Mouse (Mus musculus) layer of hippocampus, postnatal 36 days (tissue): Measurements from ENCODE around the gene Gabarap. TPM values are rescaled to one million over a fixed set of nuclear protein-coding genes. Genes with fewer than 3 reads are reported as not detected.
"Not testable (repeated sequence)": the region's sequence is repeated elsewhere in the genome, so short reads cannot be mapped to it uniquely, and the experiment has no call there.

Source experiments
- DNase-seq, 2 experiments: peaks; one replicate each; pipeline ENCODE4 v3.0.0; 2022
- total RNA-seq, 2 experiments: library from RNA; stranded (reverse); gene quantifications; 2 replicates each; pipeline ENCODE4 v1.2.3; 2021

Gene Gabarap
- total RNA-seq, 2 experiments from 2014 or later, result 232 to 236 TPM

GRCm38 (mm10) chr11:70000396-70000898, 9.5 kb downstream of the Gabarap start, which contains the start of gene Dvl2:
Gene Dvl2 (plus strand): TSS chr11:70000595.
- DNase-seq, result peak; percentile 85 to 86

DNA sequence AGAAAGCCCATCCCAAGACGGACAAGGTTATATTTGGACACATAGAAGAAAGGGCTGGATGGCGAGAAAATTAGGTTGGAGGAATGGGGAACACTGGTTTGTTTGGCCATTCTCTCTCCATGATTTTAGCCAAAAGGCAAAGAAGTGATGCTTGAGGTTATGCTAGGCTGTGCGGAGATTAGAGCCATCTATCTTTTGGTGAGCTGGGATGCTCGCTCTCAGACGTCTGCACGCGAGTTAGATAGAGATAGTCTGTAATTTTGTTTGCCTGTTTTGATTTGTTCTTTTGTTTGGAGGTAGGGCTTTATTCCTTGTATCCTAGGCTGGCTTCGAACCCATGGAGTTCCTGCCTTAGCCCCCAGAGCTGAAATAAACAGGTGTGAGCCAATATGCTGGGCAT, 10.2 kb downstream of the Gabarap start:
- DNase-seq, result no peak

DNA sequence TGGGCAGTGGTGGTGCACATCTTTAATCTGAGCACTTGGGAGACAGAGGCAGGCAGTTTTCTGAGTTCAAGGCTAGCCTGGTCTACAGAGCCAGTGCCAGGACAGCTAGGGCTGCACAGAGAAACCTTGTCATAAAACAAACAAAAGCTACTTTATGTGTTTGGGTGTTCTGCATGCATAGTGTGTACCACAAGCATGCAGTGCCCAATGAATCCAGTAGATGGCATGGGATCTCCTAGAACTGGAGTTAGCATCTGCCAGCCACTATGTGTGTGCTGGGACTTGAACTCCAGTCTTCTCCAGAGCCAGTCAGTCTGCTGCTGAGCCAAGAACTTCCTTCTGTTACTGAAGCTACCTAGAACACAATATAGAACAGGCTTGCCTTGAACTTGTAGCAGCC, 10.9 kb downstream of the Gabarap start:
- no peak for DNase-seq

DNA sequence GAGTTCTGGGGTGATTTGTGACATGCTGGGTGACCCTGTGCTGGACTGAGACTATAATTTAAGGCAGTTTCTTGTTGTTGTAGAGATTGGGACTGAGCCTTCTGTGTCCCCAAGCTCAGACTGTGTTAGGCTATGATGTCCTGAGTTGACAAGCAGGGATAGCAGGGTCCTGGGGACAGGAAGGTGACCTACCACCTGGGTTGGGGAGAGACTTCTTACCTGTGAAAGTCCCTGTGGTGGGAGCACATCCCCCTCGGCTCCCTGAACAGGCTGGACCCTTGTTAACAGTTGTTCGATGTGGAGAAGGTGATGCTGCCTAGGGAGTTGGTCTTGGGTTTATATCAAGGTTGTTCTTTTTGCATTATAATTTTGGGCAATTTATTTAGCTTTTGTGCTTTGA, 11.5 kb downstream of the Gabarap start:
- DNase-seq, result no peak

DNA sequence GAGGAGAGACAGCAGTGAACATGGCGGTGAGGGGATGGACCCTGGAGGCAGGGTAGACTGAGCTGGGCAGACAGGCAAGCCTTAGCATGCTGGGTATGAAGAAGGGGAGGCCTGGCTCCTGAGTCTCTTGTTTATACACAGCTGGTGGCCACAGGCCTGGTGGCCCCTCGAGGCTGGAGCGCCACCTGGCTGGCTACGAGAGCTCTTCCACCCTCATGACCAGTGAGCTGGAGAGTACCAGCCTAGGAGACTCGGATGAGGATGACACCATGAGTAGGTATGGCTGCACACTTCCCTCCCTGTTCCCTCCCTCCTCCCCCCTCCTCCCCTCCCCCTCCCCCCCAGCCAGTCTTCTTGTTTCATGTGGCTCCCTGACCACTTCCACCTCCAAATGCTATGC, 14.6 kb downstream of the Gabarap start:
- DNase-seq, result no peak

DNA sequence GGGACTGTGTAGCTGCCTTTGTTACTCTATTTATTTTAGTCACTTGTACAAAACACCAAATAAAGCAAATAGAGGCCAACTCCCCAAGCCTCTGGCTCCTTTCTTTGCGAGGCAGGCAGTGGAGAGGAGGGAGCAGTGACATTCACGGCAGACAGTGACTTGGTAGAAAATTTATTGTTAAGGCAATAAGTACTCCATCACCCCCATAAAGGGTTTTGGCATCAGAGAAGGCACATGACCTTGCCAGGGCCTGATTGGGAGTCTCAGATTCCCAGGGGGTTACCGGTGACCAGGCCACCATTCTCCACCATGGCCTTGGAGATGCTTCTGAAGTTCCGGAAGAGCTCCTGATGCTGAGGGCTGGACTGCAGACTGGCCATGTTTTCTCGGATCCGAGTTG, 19.1 kb downstream of the Gabarap start:
- DNase-seq, result no peak

- no peak for DNase-seq
These were observed 19.6 kb downstream of the Gabarap start for GRCm38 (mm10) chr11:70010548-70010947.

DNA sequence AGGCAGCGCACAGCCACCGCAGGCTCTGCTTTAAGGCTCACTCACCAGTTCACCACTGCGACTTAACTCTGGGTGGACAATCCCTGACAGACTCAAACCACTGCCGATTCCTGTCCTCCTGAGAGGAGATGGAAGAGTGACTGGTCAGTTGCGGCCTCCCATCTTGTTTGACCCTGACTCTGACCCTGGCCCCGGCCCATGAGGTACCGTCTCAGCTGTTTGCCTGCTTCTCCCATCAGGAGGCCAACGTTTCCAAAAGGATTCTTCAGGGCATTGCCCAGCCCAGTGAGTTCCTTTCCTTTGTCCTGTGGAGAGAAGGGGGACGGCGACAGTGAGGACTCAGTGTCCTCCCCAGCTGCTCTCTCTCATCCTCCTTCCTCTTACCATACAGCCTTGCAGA, 20.0 kb downstream of the Gabarap start:
- no peak for DNase-seq

- no peak for DNase-seq
These were observed 22.0 kb downstream of the Gabarap start for GRCm38 (mm10) chr11:70012931-70013330.

- DNase-seq, result no peak
These were observed 22.5 kb downstream of the Gabarap start for GRCm38 (mm10) chr11:70013408-70013807.

- DNase-seq, result no peak
These were observed 23.1 kb downstream of the Gabarap start for GRCm38 (mm10) chr11:70014051-70014450.

DNA sequence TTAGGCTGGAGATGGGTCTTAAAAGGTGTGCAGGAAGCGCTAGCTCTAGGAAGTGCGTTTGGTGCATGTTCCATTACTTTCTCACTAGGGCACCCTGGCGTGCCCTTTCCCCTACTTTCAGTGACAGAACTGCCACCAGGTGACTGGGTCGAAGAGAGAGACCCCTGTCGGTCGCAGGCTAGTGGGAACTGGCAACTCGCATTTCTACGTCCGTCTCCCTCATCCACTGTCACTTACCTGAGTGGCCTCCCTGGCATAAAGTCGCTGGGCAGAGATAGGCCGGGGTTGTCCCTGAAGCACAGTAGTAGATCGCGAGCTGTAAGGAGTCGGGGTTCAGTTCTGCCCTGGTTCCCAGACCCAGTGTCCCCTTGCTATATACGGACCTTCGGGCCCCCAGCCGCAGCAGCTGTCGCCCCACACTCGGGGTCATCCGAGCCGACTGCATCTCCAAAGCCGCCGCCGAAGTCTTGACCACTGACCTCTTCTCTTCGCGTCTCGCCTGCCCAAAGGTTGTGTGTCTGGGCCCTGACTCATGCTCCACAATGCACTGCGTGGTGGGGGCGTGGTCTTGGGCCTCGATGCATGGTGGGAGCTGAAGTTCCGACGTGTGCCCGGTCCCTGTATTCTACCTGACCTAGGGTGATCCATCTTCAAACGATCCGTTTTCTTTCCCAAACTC, 24.1 kb downstream of the Gabarap start, which contains the start of gene Acadvl:
Gene Acadvl (minus strand): TSS at position 532 of the 679 bp plus-strand sequence.
- DNase-seq, result peak; percentile 85 to 89

GRCm38 (mm10) chr11:70015677-70016076, 24.7 kb downstream of the Gabarap start:
- no peak for DNase-seq

DNA sequence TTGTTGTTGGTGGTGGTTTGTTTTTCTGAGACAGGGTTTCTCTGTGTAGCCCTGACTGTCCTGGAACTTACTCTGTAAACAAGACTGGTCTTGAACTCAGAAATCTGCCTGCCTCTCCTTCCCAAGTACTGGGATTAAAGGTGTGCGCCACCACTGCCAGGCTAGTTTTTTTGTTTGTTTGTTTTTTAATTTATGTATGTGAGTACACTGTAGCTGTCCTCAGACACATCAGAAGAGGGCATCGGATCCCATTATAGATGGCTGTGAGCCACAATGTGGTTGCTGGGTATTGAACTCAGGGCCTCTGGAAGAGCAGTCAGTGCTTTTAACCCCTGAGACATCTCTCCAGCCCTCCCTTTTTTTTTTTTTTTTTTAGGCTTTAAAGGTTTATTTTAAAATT, 25.2 kb downstream of the Gabarap start:
- DNase-seq, result not testable (repeated sequence)

DNA sequence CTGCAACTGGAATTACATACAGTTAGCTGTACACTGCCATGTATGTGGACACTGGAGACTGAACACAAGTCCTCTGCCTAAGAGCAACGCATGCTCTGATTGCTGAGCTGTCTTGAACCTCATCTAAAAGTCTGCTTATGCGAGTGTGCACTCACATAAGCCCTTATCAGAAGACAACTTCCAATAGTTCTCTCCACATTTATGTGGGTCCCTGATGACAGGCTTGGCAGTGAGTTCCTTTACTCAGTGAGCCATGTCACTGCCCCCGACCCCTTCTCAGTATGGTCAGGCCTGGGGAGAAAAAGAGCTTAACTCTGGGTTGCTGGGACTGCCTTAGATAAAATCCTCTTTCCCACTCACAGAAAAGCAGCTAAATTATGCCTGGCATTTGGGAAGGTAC, 25.7 kb downstream of the Gabarap start, which contains the start of gene Dlg4:
Gene Dlg4 (plus strand): TSS at position 274 of the 400 bp plus-strand sequence.
- no peak for DNase-seq

GRCm38 (mm10) chr11:70017199-70017767, 26.3 kb downstream of the Gabarap start:
- DNase-seq, result no peak

GRCm38 (mm10) chr11:70018131-70018990, 27.4 kb downstream of the Gabarap start:
- DNase-seq, result peak in 1 of 2 experiments; percentile 61

- DNase-seq, result no peak
These were observed 28.6 kb downstream of the Gabarap start for GRCm38 (mm10) chr11:70019495-70020021.

GRCm38 (mm10) chr11:70020022-70020631, 29.2 kb downstream of the Gabarap start:
- no peak for DNase-seq

GRCm38 (mm10) chr11:70020731-70021263, 29.9 kb downstream of the Gabarap start:
- peak; percentile 73 to 74 for DNase-seq

DNA sequence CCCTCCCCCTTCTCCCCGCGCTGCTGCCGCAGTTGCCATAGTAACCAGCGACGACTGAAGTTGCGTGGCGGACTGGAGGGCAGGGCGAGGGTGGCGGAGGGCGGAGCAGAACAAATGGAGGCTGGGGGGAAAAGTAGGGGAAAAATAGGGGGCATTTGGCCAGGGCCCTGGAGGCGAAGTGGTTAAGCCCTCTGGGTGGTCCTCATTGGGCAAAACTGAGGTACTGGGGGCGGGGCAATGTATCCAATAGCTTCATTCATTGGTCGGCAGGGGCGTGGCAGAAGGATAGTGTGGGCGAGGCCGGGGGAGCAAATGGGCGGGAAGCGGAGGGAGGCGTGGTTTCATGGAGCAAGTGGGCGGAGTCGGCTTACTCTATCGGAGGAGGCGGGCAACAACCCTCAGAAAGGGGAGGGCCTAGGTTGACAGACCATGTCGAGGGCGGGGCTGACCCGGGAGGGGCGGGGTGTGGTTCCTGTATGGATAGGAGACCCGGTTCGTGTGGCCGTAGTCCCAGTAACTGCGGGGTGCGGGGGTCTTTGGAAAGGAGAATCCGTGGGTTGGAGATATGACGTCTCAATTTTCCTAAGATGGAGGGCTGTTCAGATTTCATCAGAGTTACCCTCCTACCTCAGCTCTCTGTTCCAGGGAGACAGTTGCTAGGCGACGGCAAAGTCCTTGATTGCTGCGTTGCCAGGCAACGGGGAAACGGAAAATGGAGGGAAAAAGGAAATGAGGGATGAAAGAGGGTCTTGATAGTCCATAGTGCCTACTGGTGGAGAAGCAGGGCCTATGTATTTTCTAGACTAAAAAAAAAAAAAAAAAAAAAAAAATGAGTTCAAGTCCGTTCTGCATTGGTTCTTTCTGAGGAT, 30.6 kb downstream of the Gabarap start:
- DNase-seq, result peak; percentile 98 to 99
